Mouse (Mus musculus) heart, embryonic 11.5 days (tissue): ENCODE measurements around the gene Ppm1b. TPM values are rescaled to one million over a fixed set of nuclear protein-coding genes. Genes with fewer than 3 reads are reported as not detected.

Source experiments
- ATAC-seq: fragments of 200-750 bp; cut with Nextera tagmentation; replicated peaks from 2 replicates; pipeline ENCODE4 v1.8.0; 2017; ENCODE audit warnings: moderate library complexity; ENCODE audit not compliant: insufficient number of reproducible peaks, low FRiP score, low TSS enrichment
- H3K27ac ChIP-seq: fragments of 300-500 bp; sonication (generic); 2 replicates; pipeline ENCODE4 v1.5.1; 2014; ENCODE audit warnings: mild to moderate bottlenecking, low read depth, low read length
- H3K27me3 ChIP-seq: fragments of 300-500 bp; sonication (generic); 2 replicates; pipeline ENCODE4 v1.6.1; 2014; ENCODE audit warnings: mild to moderate bottlenecking, low read length, mixed read lengths; ENCODE audit not compliant: control insufficient read depth, insufficient read depth
- H3K36me3 ChIP-seq: fragments of 300-500 bp; sonication (generic); 2 replicates; pipeline ENCODE4 v1.6.1; 2014; ENCODE audit warnings: mild to moderate bottlenecking, low read length, moderate library complexity, mixed read lengths; ENCODE audit not compliant: control insufficient read depth, insufficient read depth
- H3K4me1 ChIP-seq: fragments of 300-500 bp; sonication (generic); 2 replicates; pipeline ENCODE4 v1.6.1; 2014; ENCODE audit warnings: low read length; ENCODE audit not compliant: control insufficient read depth, insufficient read depth
- H3K4me2 ChIP-seq: fragments of 300-500 bp; sonication (generic); 2 replicates; pipeline ENCODE4 v1.6.1; 2014; ENCODE audit warnings: mild to moderate bottlenecking, moderate library complexity
- H3K4me3 ChIP-seq: fragments of 300-500 bp; sonication (generic); 2 replicates; pipeline ENCODE4 v1.5.1; 2014; ENCODE audit warnings: low read depth, low read length
- H3K9ac ChIP-seq: fragments of 300-500 bp; sonication (generic); 2 replicates; pipeline ENCODE4 v1.6.1; 2014; ENCODE audit warnings: mild to moderate bottlenecking, low read depth, low read length, moderate library complexity
- H3K9me3 ChIP-seq: fragments of 300-500 bp; sonication (generic); replicated peaks from 2 replicates; pipeline ENCODE4 v1.6.1; 2016; ENCODE audit warnings: low read length; ENCODE audit not compliant: control insufficient read depth
- WGBS: fragments of 180-500 bp; shearing (Covaris S2); extraction: QIAGEN DNeasy Blood & Tissue Kit; methylation state at CpG from one replicate; pipeline ENCODE4 v1.1.7; 2014; ENCODE audit not compliant: insufficient replicate concordance; 5-methylcytosine and 5-hydroxymethylcytosine counted together
- polyA plus RNA-seq: library from polyadenylated mRNA; unstranded; fragments of >200 nt; fragmentation: Nextera tagmentation; extraction: Ambion mirVana; gene quantifications from 2 replicates; pipeline ENCODE4 v1.2.1, GENCODE M21; 2014

The Ppm1b gene
- polyA plus RNA-seq, 1 experiment from 2014 or later = 58.9 TPM

DNA sequence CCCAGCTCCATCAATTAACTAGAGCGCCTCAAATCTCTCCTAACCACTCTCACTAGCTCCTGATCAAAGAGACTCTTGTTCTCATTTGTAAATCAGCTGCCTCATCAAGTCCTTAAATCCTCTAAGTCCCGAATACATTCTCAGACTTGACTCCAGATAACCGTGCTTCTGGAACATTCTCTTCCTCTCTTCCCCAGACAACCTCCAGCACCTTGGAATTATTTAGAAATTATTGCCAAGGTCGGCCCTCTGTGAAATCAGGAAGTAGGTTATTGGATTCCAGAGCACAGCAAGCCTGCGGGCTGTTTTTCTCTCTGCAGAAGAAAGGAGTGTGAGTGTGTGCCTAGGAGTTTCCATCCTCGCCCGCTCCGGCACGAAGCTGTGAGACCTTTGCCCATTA lies 20.2 kb upstream of the Ppm1b start:
- H3K9me3 ChIP-seq = peaks cover under 1% of the 10 kb centered on the region; the same call in 1 of the 2 replicates
- H3K36me3 ChIP-seq = no peaks in the 10 kb centered on the region
- no peak overlapping the region for H3K27ac ChIP-seq
- no peak for ATAC-seq
- H3K4me1 ChIP-seq = peaks cover 5% of the 10 kb centered on the region
- no peaks in the 10 kb centered on the region for H3K27me3 ChIP-seq
- no peak overlapping the region for H3K4me2 ChIP-seq
- 65% methylated on average over 9 of the region's 9 CpGs for WGBS
- H3K4me3 ChIP-seq = no peak overlapping the region
- no peak overlapping the region for H3K9ac ChIP-seq

DNA sequence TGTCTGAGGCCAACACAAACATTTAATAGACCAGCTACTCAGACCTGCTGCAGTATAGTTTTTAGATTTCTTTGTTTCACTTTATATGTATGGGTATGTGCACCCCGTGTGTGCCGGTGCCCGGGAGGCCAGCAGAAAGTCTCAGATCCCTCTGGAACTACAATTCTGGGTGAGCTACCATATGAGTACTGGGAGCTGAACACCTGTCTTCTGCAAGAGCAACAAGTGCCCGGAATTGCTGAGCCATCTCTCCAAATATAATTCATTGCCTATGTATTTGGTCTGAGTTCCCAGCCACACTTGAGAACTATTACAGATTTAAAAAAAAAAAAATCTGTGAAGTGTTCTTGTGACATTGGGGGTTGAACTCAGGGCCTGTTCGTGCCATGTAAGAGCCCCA lies 19.7 kb upstream of the Ppm1b start:
- H3K36me3 ChIP-seq = no peaks in the 10 kb centered on the region
- H3K4me3 ChIP-seq = no peak overlapping the region
- H3K9ac ChIP-seq = no peak overlapping the region
- H3K27me3 ChIP-seq = no peaks in the 10 kb centered on the region
- no peak overlapping the region for H3K4me2 ChIP-seq
- peaks cover 7% of the 10 kb centered on the region for H3K4me1 ChIP-seq
- ATAC-seq = no peak
- H3K9me3 ChIP-seq = no peaks in the 10 kb centered on the region; the same call in 1 of the 2 replicates
- WGBS = 92% methylated on average over 5 of the region's 5 CpGs
- H3K27ac ChIP-seq = no peak overlapping the region

DNA sequence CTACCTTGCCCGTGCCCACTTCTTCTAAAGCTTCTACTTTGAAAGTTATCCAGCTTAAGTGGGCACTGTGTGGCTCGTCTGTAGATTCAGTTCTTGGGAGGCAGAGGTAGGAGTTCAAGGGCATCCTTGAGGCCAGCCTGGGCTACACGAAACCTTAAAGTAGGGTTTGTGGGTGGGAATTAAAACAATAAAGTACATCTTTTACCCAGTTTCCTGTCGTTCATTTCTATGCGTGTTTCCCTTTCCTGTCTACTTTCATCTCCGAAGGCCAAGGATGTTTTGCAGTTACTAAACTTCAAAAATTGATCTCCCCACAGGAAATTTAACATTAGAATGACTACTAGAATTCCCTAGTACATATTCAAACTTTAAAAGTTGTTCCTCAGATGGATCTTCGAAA lies 19.3 kb upstream of the Ppm1b start:
- Histone ChIP-seq H3K36me3 (no peaks in the 10 kb centered on the region), H3K27ac (no peak overlapping the region), H3K4me3 (no peak overlapping the region), H3K9ac (no peak overlapping the region), H3K27me3 (no peaks in the 10 kb centered on the region), H3K4me1 (peaks cover 7% of the 10 kb centered on the region), H3K4me2 (no peak overlapping the region), H3K9me3 (no peaks in the 10 kb centered on the region; the same call in 1 of the 2 replicates)
- WGBS = 86% methylated on average over 7 of the region's 7 CpGs
- no peak for ATAC-seq

DNA sequence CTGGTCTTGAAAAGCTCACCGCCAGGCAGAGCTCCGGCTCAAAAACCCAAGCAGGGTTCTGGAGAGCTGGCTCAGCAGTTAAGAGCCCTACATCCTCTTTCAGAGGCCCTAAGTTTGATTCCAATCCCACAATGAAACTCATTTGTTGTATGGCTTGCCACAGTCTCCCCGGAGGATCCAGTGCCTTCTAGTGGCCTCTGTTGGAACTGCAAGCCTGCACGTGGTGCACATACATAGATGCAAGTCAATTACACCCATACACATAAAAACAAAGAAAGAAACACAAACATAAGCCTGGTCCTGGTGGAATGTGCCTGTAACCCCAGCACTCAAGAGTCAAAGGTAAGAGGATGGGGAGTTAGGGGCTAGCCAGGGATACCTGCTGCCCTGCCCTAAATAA lies 18.3 kb upstream of the Ppm1b start:
- Histone ChIP-seq H3K9me3 (no peaks in the 10 kb centered on the region), H3K4me3 (no peak overlapping the region), H3K27ac (no peak overlapping the region), H3K36me3 (no peaks in the 10 kb centered on the region), H3K4me2 (no peak overlapping the region), H3K27me3 (no peaks in the 10 kb centered on the region), H3K4me1 (peaks cover 7% of the 10 kb centered on the region), H3K9ac (no peak overlapping the region)
- no peak for ATAC-seq
- 93% methylated on average over 4 of the region's 4 CpGs for WGBS

DNA sequence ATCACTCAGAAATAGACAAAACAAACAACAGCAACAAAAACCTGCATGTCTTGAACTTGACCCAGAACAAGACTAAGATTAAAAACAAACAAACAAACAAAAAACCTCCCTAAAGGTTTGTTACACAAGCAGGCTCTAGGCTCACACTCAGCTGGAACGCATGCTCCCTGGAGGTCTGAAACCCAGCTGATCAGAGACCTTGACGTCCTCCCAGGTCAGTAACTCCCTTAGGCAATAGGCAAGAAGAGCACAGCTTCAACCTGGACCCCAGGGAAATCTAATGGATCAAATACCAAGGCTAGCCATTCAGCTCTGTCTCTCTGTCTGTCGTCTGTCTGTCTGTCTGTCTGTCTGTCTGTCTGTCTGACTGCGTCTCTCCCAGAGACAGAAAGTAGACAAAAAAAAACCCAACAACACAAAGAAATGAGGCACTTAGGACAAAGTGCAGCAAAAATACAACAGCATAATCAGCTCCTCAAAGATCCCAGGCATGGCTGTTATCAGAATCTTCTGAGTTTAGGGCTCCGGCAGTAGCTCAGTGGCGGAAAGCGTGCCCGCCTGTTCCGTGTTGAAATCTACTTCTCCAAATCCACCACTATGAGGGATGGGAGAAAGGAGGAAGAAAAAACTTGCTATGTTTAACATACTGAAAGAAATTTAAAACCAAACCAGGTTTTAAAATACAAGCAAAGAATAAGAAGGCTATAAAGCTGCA lies 16.4 kb upstream of the Ppm1b start:
- no peak overlapping the region for H3K4me3 ChIP-seq
- no peak overlapping the region for H3K27ac ChIP-seq
- H3K9ac ChIP-seq = no peak overlapping the region
- no peak overlapping the region for H3K4me2 ChIP-seq
- no peak for ATAC-seq
- no peaks in the 10 kb centered on the region for H3K9me3 ChIP-seq
- H3K36me3 ChIP-seq = no peaks in the 10 kb centered on the region
- 60% methylated on average over 9 of the region's 9 CpGs for WGBS
- H3K4me1 ChIP-seq = peaks cover 3% of the 10 kb centered on the region
- H3K27me3 ChIP-seq = no peaks in the 10 kb centered on the region

DNA sequence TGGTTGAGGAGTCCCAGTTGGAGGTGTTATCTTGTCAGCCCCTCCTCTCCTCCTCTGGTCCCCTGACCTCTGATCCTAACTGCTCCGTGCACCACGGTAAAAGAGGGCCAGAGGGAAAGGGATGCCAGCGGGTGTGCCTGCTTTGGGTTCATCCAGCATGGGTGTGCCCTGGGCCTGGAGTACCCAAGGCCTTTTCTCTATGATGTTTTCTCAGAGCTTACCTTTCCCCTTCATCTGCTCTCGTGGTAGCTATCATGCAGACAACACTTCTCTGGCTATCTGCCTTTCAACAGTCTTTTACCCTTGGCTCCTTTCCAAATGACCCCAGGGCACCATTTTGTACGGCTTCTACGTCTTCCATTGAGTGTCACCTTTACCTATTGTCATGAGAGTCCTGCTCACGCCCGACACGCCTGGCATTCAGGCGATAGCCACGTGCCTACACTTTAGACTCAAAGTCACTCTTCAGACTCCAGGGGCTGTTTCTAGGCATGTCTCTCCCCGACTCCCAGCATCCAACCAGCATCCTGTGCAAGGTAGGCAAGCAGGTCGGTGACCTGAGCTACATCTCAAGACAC lies 15.2 kb upstream of the Ppm1b start:
- H3K27ac ChIP-seq = no peak overlapping the region
- H3K4me1 ChIP-seq = peaks cover 3% of the 10 kb centered on the region
- no peaks in the 10 kb centered on the region for H3K27me3 ChIP-seq
- no peak overlapping the region for H3K4me3 ChIP-seq
- no peaks in the 10 kb centered on the region for H3K36me3 ChIP-seq
- no peak overlapping the region for H3K9ac ChIP-seq
- WGBS = 66% methylated on average over 13 of the region's 13 CpGs
- ATAC-seq = no peak
- H3K4me2 ChIP-seq = no peak overlapping the region
- H3K9me3 ChIP-seq = no peaks in the 10 kb centered on the region

DNA sequence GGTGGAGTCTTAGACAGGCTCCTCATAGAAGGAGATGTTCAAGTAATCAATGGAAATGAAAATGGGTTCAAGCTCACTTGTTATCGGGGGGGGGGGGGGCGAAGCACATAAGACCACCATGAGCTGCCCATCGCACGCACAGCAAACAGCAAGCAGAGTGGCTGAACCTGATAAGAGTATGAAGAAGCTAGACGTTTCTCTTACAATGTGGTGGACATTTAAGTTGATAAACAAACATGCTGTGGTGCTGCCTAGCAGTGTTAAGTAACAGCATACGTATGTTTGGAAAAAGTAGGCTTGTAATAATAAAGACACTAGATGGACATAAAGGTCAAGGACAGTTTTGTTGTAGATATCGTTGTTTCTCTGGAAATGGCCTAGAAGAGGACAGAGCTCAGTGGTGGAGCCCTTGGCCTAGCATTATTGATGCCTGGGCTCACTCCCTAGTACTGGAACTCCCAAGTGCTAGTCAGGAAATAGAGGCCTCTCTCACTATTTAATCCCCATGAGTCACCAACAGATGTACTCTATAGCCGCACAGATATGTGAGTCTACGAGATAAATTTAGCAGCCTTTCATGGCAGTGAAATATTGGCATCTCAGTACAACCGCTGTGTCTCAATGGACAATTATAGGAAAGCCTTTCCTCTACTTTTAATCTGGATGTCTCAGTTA lies 14.0 kb upstream of the Ppm1b start:
- Histone ChIP-seq H3K4me1 (peaks cover 3% of the 10 kb centered on the region), H3K27ac (no peak overlapping the region), H3K9ac (no peak overlapping the region), H3K4me3 (no peak overlapping the region), H3K36me3 (no peaks in the 10 kb centered on the region), H3K9me3 (no peaks in the 10 kb centered on the region), H3K27me3 (no peaks in the 10 kb centered on the region), H3K4me2 (no peak overlapping the region)
- 63% methylated on average over 10 of the region's 10 CpGs for WGBS
- ATAC-seq = no peak

DNA sequence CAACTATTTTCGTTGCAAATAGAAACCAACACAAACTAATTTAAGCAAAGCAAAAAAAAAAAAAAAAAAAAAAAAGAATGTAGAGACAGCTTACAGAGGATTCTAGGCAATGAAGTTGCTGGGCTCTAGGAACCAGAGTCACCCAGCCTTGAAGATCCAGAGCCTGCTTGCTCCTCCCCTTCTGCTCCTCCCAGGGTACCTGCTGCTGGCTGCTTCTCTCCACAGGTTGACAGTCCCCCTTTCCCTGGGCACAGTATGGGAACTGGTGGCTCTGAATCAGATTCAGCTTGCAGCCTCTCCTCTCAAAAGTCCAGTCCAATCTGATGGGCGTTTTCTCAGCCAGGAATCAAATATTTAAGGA lies 13.5 kb upstream of the Ppm1b start:
- Histone ChIP-seq H3K9me3 (no peaks in the 10 kb centered on the region), H3K9ac (no peak overlapping the region), H3K4me2 (no peak overlapping the region), H3K36me3 (no peaks in the 10 kb centered on the region), H3K4me1 (peaks cover 3% of the 10 kb centered on the region), H3K27me3 (no peaks in the 10 kb centered on the region), H3K4me3 (no peak overlapping the region), H3K27ac (no peak overlapping the region)
- WGBS = 54% methylated on average over 2 of the region's 2 CpGs
- no peak for ATAC-seq
